Mouse (Mus musculus) frontal cortex, adult (tissue): ENCODE measurements around the gene Igfl3.

Experiments used
- ATAC-seq: cut with Nextera tagmentation; 2 replicates; pipeline ENCODE4 v1.9.2; 2017; ENCODE audit warnings: mild to moderate bottlenecking, moderate library complexity, mixed read lengths; ENCODE audit not compliant: low TSS enrichment

Gene Igfl3

DNA sequence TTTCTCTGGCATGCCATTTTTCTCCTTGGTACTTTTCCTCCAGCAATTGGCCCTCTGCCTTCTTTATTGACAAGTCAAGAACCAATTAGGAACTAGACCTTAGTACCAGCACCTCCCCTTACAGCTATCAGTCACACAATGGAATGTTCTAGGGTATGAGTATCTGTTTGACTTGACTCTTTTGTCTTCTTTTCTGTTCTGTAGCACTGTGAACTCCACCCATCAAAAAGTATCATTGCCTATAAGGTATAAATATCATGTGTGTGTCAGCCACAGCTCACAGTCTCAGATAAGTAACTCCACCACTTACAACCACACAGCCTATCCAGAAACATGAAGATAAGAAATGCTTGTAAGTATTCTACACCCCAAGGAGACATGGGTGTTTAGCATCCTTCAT is at the start of gene Igfl3:
TSS of gene Igfl3 (plus strand) at position 301 of the 400 bp plus-strand sequence.
- no peak for ATAC-seq

DNA sequence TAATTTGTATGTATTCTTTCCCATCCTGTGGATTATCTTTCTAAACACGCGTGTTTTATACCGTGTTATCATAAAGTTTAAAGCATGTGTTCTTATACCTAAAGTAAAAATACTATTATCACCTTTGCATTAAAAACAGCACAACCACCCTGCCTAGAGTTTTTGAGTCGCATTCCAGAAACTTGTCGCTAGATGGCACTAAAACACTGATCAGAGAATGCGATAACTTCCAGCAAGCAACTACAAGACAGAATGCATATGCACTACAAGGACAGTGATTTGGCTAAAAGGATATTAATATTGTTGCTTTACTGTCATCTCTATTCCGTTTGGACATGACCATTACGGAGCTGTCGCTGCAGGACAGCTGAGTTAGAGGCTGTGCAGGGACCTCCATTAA is 34.6 kb downstream of the Igfl3 start:
- no peak for ATAC-seq

DNA sequence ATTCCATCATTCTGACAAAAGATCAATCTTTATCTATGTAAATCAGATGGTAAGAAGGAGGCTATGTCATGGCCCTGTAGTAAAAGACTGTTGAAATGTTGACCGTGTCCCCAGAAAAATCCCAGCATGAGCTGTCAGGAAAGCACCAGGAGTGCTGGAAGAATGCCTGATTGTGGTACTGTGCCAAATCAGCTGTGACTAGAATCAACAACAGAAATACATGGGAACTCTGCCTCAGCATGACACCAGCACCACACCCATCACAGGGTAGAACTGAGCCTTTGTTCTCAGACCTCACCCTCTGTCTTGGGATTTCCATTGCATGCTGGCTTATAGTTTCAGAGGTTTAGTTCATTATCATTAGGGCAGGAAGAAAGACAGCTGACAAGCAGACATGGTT is 38.4 kb downstream of the Igfl3 start:
- ATAC-seq, result no peak
